Mouse (Mus musculus): ENCODE data around the gene Nkpd1.

Gene Nkpd1

DNA sequence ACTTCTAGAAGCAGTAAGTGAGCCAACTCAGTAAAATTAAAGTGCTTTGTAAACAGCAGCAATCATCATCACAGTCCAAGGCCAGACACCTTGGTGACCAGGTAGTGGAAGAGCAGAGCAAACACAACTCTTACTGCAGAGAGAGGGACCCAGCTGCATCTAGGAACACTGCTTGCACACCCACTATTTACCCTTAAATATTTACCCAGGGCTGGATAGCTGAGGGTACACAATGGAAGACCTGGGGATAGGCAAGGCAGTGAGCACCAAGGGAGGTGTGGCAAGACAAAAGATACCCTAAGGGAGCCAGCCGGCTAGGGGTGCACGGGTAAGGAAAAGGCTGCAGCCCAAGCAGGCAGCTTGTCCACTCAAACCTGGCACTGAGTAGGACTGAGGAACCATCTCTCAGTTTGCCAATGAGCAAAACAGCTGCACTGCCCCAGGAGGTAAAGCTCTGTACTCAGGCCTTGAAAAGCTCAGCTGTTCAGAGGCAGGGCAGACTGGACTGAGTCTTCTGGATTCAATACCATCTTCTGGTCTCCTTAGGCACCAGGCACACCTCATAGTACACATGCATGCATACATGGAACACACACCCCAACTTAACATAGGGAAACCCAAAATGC, 29.8 kb downstream of the Nkpd1 start:
- no peak for DNase-seq

DNA sequence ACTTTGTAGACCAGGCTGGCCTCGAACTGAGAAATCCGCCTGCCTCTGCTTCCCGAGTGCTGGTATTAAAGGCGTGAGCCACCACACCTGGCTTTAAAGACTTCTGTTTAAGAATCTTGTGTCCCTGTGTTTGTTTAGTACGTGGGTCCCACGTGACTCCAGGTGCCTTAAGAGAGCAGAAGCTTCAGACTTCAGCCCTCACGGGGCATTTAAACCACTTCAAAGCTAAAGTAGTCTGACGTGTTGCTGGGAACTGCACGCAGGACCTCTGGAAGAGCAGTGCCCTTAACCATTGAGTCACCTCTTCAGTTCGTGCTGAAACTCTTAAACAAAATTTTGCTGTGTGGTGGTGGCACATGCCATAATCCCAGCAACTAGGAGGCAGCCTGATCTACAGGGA, 31.8 kb downstream of the Nkpd1 start:
- DNase-seq = no peak

GRCm38 (mm10) chr7:19551634-19552033, 34.0 kb downstream of the Nkpd1 start:
- no peak for DNase-seq

- DNase-seq = no peak
These were observed 34.8 kb downstream of the Nkpd1 start for GRCm38 (mm10) chr7:19552443-19552842.

DNA sequence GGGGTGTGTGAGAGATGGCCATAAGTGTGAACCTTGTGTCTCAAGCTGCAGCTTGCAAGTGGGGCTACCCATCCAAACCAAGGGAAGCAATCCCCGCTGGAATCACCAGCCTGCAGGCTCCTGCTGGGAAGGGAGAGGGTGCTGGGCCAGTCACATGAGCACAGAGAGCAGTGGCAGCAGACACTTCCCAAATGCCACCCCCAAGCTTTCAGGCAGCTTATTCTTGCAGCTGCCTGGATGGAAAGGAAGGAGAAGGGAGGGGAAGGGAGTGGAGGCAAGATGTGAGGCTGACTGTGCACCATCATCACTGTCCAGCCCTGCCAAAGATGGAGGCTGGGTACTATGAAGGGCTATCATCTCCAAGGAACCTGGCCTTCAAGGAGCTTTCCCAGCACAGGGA, 36.5 kb downstream of the Nkpd1 start:
- peak; percentile 84 for DNase-seq

DNA sequence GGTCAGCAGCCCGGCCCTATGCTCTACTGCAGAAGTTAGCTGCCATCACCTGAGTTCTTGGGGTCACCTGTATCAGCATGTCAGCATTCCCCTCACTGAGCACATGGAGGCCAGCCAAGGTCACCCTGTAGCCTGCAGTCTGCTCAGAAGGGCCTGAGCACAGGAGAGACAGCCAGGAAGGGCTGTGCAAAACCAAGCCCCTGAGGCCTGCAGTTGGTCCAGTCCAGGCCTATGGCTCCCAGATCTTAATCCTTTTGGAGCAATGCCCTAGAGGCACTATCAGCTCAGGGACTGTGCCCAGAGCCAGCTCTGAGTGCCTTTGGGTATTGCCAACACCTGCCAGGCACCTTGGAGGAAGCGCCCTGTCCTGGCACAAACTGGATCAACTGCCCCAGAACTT, 39.4 kb downstream of the Nkpd1 start:
- DNase-seq = no peak

DNA sequence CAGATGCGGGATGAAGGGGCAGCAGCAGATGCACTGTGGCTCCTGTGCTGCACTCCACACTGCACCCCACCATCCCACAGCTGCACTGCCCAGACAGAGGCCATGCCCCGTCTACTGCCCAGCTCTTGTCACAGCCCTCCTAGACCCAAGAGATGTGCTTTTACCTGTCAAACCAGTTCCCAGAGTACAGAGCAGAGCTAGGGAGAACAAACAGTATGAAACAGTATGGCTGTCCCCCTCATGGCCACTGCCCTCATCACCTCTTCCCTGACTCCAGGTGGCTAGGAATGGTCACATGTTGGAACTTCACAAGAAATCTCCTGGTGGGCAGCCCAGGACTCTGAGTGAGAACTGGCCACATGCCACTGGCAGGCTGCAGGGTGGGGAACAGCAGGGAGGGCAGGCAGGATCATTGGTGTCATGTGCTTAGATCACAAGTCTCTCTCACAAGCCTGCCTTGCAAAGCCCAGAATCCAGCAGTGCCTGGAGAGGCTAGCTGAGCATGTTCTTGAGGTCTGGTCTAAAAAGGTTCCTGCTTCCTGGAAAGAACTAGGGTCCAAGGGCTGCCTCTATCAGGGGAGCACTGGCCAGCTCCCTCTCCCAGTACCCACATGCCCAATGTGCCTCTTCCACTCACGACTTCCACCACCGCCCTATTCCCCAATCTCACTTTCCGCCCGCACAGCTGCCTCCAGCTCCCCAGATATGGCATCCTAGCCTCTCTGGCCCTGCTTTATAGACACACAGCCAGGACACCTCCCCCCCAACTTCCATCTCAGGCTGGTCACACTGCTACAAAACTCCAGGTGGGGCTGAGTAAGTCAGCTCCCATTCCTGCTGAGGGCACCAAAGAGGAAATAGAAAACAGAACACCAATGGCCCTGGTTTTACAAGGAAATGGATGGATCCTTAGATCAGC, 40.6 kb downstream of the Nkpd1 start:
- peak; percentile 48 for DNase-seq

- no peak for DNase-seq
These were observed 41.3 kb downstream of the Nkpd1 start for GRCm38 (mm10) chr7:19558965-19559364.

- DNase-seq = no peak
These were observed 43.0 kb downstream of the Nkpd1 start for GRCm38 (mm10) chr7:19560491-19561260.

- DNase-seq = no peak
These were observed 43.8 kb downstream of the Nkpd1 start for GRCm38 (mm10) chr7:19561431-19561764.

GRCm38 (mm10) chr7:19561765-19562642, 44.4 kb downstream of the Nkpd1 start:
- DNase-seq = peak; percentile 86

GRCm38 (mm10) chr7:19562643-19563410, 45.2 kb downstream of the Nkpd1 start, which contains the start of gene Ppp1r37:
TSS of gene Ppp1r37 (minus strand) at chr7:19563076.
- no peak for DNase-seq

- DNase-seq = no peak
These were observed 46.2 kb downstream of the Nkpd1 start for GRCm38 (mm10) chr7:19563884-19564283.

DNA sequence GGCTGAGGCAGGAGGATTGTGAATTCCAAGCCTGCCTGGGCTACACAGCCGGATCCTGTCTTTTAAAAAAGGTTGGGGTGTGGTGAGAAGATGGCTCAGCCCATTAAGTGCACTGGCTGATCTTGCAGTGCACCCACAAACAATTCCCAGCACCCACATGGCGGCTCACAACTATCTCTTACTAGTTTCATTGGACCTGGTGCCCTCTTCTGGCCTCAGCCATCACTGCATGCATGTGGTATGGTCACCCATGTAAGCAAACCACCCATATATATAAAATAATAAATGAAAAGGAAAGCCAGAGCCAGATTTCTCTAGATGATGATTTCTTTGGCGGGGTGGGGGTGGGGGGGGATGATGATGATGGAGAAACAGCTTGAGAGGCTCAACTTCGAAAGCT, 46.8 kb downstream of the Nkpd1 start:
- no peak for DNase-seq

GRCm38 (mm10) chr7:19565803-19566202, 48.2 kb downstream of the Nkpd1 start:
- DNase-seq = no peak

GRCm38 (mm10) chr7:19567426-19567825, 49.8 kb downstream of the Nkpd1 start:
- no peak for DNase-seq

GRCm38 (mm10) chr7:19569647-19570046, 52.0 kb downstream of the Nkpd1 start:
- DNase-seq = no peak

DNA sequence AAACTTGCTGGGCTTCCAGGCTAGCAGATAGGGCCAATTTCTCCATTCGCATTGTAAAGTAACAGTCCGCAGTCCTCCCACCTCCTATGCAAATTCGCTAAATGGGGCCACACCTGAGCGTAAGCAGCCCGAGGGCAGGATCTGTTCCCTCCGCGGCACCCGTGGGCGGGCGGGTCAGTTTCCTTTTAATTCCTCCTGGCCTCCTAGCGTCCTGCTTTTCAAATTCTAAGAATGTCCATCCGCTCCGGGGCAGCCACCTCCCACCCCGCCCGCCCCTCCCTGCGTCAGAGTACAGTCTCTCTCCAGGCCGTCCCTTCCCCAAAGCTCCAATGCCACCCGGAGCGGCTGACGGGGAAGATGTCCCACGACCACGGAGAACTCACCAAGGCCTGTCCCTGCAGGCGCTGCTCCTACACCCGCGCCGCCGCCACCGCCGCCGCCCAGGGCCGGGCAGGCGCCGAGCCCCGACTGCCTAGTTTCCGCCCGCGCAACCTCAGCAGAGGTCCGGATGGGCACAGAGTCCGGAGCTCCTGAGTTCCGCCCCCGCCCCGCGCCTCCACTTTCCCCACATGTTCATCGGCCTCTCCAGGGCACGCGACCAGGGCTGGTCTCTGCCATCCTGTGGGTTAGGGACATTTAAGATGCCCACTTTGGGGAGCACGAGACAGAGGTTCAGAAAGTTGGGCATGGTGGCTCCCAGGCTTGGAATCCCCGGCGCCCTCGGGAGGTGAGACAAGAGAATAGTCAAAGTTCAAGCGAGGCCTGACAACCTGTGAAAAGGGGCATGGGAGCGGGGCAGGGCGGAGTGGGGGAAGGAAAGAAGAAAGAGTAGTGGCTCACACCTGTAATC, 55.5 kb downstream of the Nkpd1 start:
- DNase-seq = peak; percentile 74

- DNase-seq = no peak
These were observed 56.1 kb downstream of the Nkpd1 start for GRCm38 (mm10) chr7:19573776-19574140.

Measured in right cerebral cortex, adult 18-20 months (tissue).